Comparison of ENCODE assay signal across 8 mouse cellular contexts in genomic region chr13:23597957-23598356, GRCm38 (mm10). TPM values are rescaled to one million over a fixed set of nuclear protein-coding genes. Genes with fewer than 3 reads are reported as not detected.
DNase-seq lines count a peak whose midpoint lies in the region; ATAC-seq and TF ChIP-seq lines count a peak whose summit lies in the region.

No protein-coding gene starts in this region.

- H3K27me3 ChIP-seq in kidney, embryonic 15.5 days: no peaks in the 10 kb centered on the region
- H3K27me3 ChIP-seq in liver, postnatal 0 days (ENCODE audit: insufficient read depth, low read length): no peaks in the 10 kb centered on the region

- H3K36me3 ChIP-seq in ES-E14 (ENCODE audit: control insufficient read depth, insufficient read depth, low read length, poor library complexity, severe bottlenecking): no peaks in the 10 kb centered on the region
- no peaks in the 10 kb centered on the region for H3K36me3 ChIP-seq in kidney, embryonic 15.5 days
- H3K36me3 ChIP-seq in liver, postnatal 0 days (replicated peaks; ENCODE audit: insufficient read depth, low read length): no peaks in the 10 kb centered on the region

- in situ Hi-C loops in ES-E14 (cut with MboI; ENCODE audit: low sequenced_read_pairs in 2 of 2, unreplicated experiment in 2 of 2): no loop called here

- peak; percentile 88 to 90 for DNase-seq in B cell, adult 2 months
- no peak for DNase-seq in ES-E14 (ENCODE audit: low read depth, low spot score)
- peak; percentile 55 for DNase-seq in cerebellum, adult 11-12 months
- peak; percentile 89 for DNase-seq in liver, postnatal 0 days
- peak; percentile 60 for DNase-seq in skeletal muscle tissue, adult 2 months (ENCODE audit: low read depth, low spot score)
- DNase-seq in yolk sac, embryonic 10.5 days (ENCODE audit: low spot score): peak; percentile 58

- peak; percentile 92 for TF ChIP-seq CTCF in liver, postnatal 0 days (IDR thresholded peaks at IDR 0.05; ENCODE audit: low read depth)

- peaks cover 7 to 10% of the 10 kb centered on the region in 2 experiments for H3K4me1 ChIP-seq in ES-E14 (ENCODE audit: control insufficient read depth in 2 of 2, insufficient read depth in 2 of 2, low read length in 2 of 2, poor library complexity in 1 of 2)
- peaks cover 8% of the 10 kb centered on the region for H3K4me1 ChIP-seq in kidney, embryonic 15.5 days
- H3K4me1 ChIP-seq in liver, postnatal 0 days (ENCODE audit: insufficient read depth): peaks cover 27% of the 10 kb centered on the region

- no peaks in the 10 kb centered on the region for H3K9me3 ChIP-seq in ES-E14 (ENCODE audit: control insufficient read depth, insufficient read depth, low read depth, low read length)
- no peaks in the 10 kb centered on the region for H3K9me3 ChIP-seq in kidney, embryonic 15.5 days (replicated peaks)
- H3K9me3 ChIP-seq in liver, postnatal 0 days (ENCODE audit: low read length): no peaks in the 10 kb centered on the region

- no peak overlapping the region for H3K9ac ChIP-seq in ES-E14 (ENCODE audit: insufficient read depth, low read depth, low read length, poor library complexity, severe bottlenecking)
- H3K9ac ChIP-seq in kidney, embryonic 15.5 days: no peak overlapping the region
- H3K9ac ChIP-seq in liver, postnatal 0 days (replicated peaks): no peak overlapping the region

- no peak overlapping the region for H3K4me3 ChIP-seq in ES-E14 (ENCODE audit: insufficient read depth in 1 of 2, low read depth in 1 of 2, low read length in 2 of 2, poor library complexity in 1 of 2, severe bottlenecking in 1 of 2)
- H3K4me3 ChIP-seq in kidney, embryonic 15.5 days (replicated peaks): no peak overlapping the region
- no peak overlapping the region for H3K4me3 ChIP-seq in liver, postnatal 0 days (ENCODE audit: low read depth, low read length)

- TF ChIP-seq EP300 in liver, postnatal 0 days (IDR thresholded peaks at IDR 0.05; ENCODE audit: low read depth): no peak; the same call in 1 of the 2 replicates

- 6% methylated on average over 9 of the region's 9 CpGs for WGBS in kidney, embryonic 15.5 days
- 7% methylated on average over 9 of the region's 9 CpGs for WGBS in liver, postnatal 0 days (ENCODE audit: insufficient replicate concordance)

- no peak overlapping the region for H3K27ac ChIP-seq in ES-E14 (ENCODE audit: insufficient read depth, low read depth, low read length, poor library complexity, severe bottlenecking)
- no peak overlapping the region for H3K27ac ChIP-seq in kidney, embryonic 15.5 days
- H3K27ac ChIP-seq in liver, postnatal 0 days (ENCODE audit: low read depth): no peak overlapping the region

- peak; percentile 83 for ATAC-seq in frontal cortex, adult (ENCODE audit: low TSS enrichment)
- 0 out of 2 replicates have a peak, but pooled peaks have one; percentile 56 for ATAC-seq in kidney, embryonic 15.5 days (replicated peaks; ENCODE audit: low FRiP score)
- peak; percentile 20; the same call in 1 of the 2 replicates for ATAC-seq in liver, postnatal 0 days

- H3K4me2 ChIP-seq in kidney, embryonic 15.5 days: no peak overlapping the region
- no peak overlapping the region for H3K4me2 ChIP-seq in liver, postnatal 0 days (ENCODE audit: low read depth, low read length)

TF ChIP-seq in ES-E14, 5 proteins besides CTCF, POLR2A, EP300 and RAD21:
- TF ChIP-seq CHD2 (IDR thresholded peaks at IDR 0.05; ENCODE audit: low read depth, low read length) (no peak), HCFC1 (IDR thresholded peaks at IDR 0.05; ENCODE audit: borderline replicate concordance, insufficient read depth, low read length) (no peak), ZC3H11A (IDR thresholded peaks at IDR 0.05; ENCODE audit: borderline replicate concordance, low read depth, low read length) (peak; percentile 27; the same call in 1 of the 2 replicates)

RNA-seq across cellular contexts. Expression of gene Hist1h4d, which starts 16.6 kb away (rescaled TPM):
- total RNA-seq in ES-E14 (2012; rRNA removed): 713 and 869 TPM in 2 replicates
- 123 and 142 TPM in 2 replicates for polyA plus RNA-seq in kidney, embryonic 15.5 days (2015; fragmentation: Nextera tagmentation; extraction: Ambion mirVana)
- polyA plus RNA-seq in liver, postnatal 0 days (2015; fragmentation: Nextera tagmentation; extraction: Ambion mirVana): 89.1 and 94.3 TPM in 2 replicates

RNA-seq across cellular contexts. Expression of gene Hist1h3d, which starts 22.4 kb away (rescaled TPM):
- total RNA-seq in ES-E14 (2012; rRNA removed): 80.2 and 103 TPM in 2 replicates
- polyA plus RNA-seq in kidney, embryonic 15.5 days (2015; fragmentation: Nextera tagmentation; extraction: Ambion mirVana): 6.5 and 7.5 TPM in 2 replicates
- polyA plus RNA-seq in liver, postnatal 0 days (2015; fragmentation: Nextera tagmentation; extraction: Ambion mirVana): 4.7 and 5.8 TPM in 2 replicates

RNA-seq across cellular contexts. Expression of gene Hist1h2be, which starts 23.0 kb away (rescaled TPM):
- 119 and 195 TPM in 2 replicates for total RNA-seq in ES-E14 (2012; rRNA removed)
- 3.1 and 3.7 TPM in 2 replicates for polyA plus RNA-seq in kidney, embryonic 15.5 days (2015; fragmentation: Nextera tagmentation; extraction: Ambion mirVana)
- polyA plus RNA-seq in liver, postnatal 0 days (2015; fragmentation: Nextera tagmentation; extraction: Ambion mirVana): 0.49 and 0.51 TPM in 2 replicates

RNA-seq across cellular contexts. Expression of gene Hist1h2ad, which starts 23.8 kb away (rescaled TPM):
- total RNA-seq in ES-E14 (2012; rRNA removed): 1,000 and 1,148 TPM in 2 replicates
- 3.6 TPM in 2 replicates for polyA plus RNA-seq in kidney, embryonic 15.5 days (2015; fragmentation: Nextera tagmentation; extraction: Ambion mirVana)
- 2.0 and 2.6 TPM in 2 replicates for polyA plus RNA-seq in liver, postnatal 0 days (2015; fragmentation: Nextera tagmentation; extraction: Ambion mirVana)

RNA-seq across cellular contexts. Expression of gene Hist1h2bf, which starts 24.0 kb away (rescaled TPM):
- 677 and 970 TPM in 2 replicates for total RNA-seq in ES-E14 (2012; rRNA removed)
- polyA plus RNA-seq in kidney, embryonic 15.5 days (2015; fragmentation: Nextera tagmentation; extraction: Ambion mirVana): 6.0 and 6.9 TPM in 2 replicates
- polyA plus RNA-seq in liver, postnatal 0 days (2015; fragmentation: Nextera tagmentation; extraction: Ambion mirVana): 2.9 and 5.8 TPM in 2 replicates

Comparison
In these comparisons a context has a peak if more than half of its experiments do, and no peak if none do; other contexts are left out.
1. ATAC-seq: peak in every context shown above with its lines; median percentile 83 in frontal cortex, adult; 56 in kidney, embryonic 15.5 days; 20 in liver, postnatal 0 days.